Mouse (Mus musculus): Measurements from ENCODE around the gene Psmb11. TPM values are rescaled to one million over a fixed set of nuclear protein-coding genes. Genes with fewer than 3 reads are reported as not detected.

Psmb11 gene
- polyA plus RNA-seq, 1 experiment from 2014 or later = not detected

DNA sequence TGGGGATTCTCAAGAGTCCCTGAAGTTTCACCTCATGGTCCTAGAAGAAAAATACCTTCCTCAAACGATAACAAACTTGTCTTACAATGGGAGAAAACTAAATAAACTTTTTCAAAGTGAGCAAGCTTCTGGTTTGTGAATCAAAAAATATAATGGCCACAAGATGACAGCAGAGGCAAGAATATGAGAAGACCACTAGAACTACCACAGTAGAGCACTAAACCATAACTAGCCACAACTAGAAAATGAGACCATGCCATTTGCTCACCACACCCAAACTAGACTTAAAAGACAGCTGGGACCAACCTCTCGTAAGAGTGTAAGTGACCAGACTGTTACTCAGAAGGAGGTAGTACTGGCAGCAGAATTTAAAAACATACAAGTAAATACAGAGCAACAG lies 38.8 kb downstream of the Psmb11 start:
- Histone ChIP-seq H3K9me3 (ENCODE audit: control insufficient read depth, low read length) (no peaks in the 10 kb centered on the region), H3K9ac (replicated peaks; ENCODE audit: low read depth, low read length) (no peak overlapping the region), H3K27me3 (replicated peaks; ENCODE audit: control insufficient read depth, insufficient read depth, low read length) (no peaks in the 10 kb centered on the region), H3K27ac (ENCODE audit: low read length) (no peak overlapping the region), H3K4me2 (ENCODE audit: low read length) (no peak overlapping the region), H3K4me3 (replicated peaks; ENCODE audit: low read length) (no peak overlapping the region), H3K4me1 (replicated peaks; ENCODE audit: control insufficient read depth, insufficient read depth, low read length) (no peaks in the 10 kb centered on the region), H3K36me3 (ENCODE audit: control insufficient read depth, insufficient read depth) (peaks cover 58% of the 10 kb centered on the region)
- ATAC-seq = no peak
- 96% methylated on average over 2 of the region's 2 CpGs for WGBS

DNA sequence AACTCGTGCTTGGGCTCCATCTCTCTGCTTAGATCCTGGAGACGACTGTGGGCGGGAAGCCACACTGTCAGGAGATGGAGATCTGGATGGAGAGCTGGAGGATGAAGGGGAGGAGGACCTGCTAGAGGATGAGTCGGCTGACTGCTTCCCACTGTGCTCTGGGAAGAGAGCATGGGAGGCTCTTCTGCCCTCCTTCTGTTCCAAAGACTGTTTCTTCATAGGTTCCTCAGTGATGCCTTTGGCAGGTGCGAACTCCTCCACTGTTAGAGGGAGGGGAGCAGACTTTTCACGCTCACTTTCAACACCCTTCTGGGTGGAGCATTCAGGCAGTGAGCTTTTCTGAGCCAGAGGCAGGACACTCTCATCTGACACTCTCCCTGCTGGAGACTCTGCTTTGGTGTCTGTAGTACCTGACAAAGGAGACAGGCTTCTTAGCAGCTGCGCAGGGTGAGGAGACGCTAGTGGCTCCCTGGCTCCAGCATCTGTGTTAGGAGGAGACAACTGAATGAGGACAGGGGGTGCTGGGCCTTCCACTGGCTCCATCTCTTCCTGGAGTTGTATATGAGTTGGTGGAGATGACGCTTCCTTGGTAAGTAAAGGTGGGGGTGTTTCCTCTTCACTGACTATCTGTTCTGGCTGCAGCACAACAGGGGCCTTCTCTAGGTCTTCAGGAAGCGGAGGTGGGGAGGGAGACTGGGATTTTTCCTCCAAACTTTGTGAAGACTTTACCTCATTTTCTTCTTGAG lies 43.4 kb downstream of the Psmb11 start:
- ATAC-seq = no peak
- Histone ChIP-seq H3K27me3 (replicated peaks; ENCODE audit: control insufficient read depth, insufficient read depth, low read length) (no peaks in the 10 kb centered on the region), H3K27ac (ENCODE audit: low read length) (no peak overlapping the region), H3K9ac (replicated peaks; ENCODE audit: low read depth, low read length) (no peak overlapping the region), H3K4me2 (ENCODE audit: low read length) (no peak overlapping the region), H3K9me3 (ENCODE audit: control insufficient read depth, low read length) (no peaks in the 10 kb centered on the region), H3K4me3 (replicated peaks; ENCODE audit: low read length) (no peak overlapping the region), H3K4me1 (replicated peaks; ENCODE audit: control insufficient read depth, insufficient read depth, low read length) (no peaks in the 10 kb centered on the region), H3K36me3 (ENCODE audit: control insufficient read depth, insufficient read depth) (peaks cover 64% of the 10 kb centered on the region)
- WGBS = 89% methylated on average over 10 of the region's 10 CpGs

DNA sequence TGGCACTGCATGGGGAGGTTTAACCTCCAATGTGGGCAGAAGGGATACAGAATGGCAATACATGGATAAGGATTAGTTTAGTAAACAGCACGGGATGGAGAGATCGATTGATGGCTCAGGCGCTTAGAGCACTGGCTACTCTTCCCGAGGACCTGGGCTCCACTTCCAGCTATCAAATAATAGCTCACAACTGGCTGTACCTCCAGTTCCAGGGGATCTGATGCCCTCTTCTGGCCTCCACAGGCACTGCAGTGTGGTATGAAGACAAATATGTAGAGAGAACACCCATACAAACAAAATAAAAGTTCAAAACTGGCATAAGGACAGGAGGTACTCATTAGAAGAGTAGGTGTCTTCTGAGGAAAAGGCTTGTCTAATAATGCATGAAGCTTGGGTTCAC lies 48.1 kb downstream of the Psmb11 start:
- H3K9me3 ChIP-seq (ENCODE audit: control insufficient read depth, low read length) = no peaks in the 10 kb centered on the region
- H3K27me3 ChIP-seq (replicated peaks; ENCODE audit: control insufficient read depth, insufficient read depth, low read length) = no peaks in the 10 kb centered on the region
- H3K36me3 ChIP-seq (ENCODE audit: control insufficient read depth, insufficient read depth) = peaks cover 38% of the 10 kb centered on the region
- no peaks in the 10 kb centered on the region for H3K4me1 ChIP-seq (replicated peaks; ENCODE audit: control insufficient read depth, insufficient read depth, low read length)
- no peak overlapping the region for H3K4me2 ChIP-seq (ENCODE audit: low read length)
- no peak overlapping the region for H3K4me3 ChIP-seq (replicated peaks; ENCODE audit: low read length)
- no peak overlapping the region for H3K9ac ChIP-seq (replicated peaks; ENCODE audit: low read depth, low read length)
- ATAC-seq = no peak
- 77% methylated on average over 4 of the region's 4 CpGs for WGBS
- H3K27ac ChIP-seq (ENCODE audit: low read length) = no peak overlapping the region

DNA sequence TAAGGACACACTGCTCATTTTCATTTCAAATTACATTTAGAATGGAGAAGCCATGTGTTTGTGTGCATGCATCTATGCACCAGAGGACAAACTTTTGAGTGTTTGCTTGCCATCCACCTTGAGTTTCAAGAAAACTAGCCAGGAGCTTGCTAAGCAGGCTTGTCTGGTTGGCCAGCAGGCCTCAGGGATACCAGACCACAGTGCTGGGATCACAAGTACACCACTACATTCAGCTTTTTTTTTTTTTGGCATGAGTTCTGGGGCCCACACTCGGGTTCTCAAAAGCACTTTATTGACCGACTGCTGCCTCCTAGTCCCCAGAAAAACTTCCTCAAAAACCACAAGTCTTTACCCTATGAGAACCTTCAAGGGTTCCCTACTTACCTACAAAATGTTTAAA lies 53.1 kb downstream of the Psmb11 start:
- Histone ChIP-seq H3K27me3 (replicated peaks; ENCODE audit: control insufficient read depth, insufficient read depth, low read length) (no peaks in the 10 kb centered on the region), H3K4me1 (replicated peaks; ENCODE audit: control insufficient read depth, insufficient read depth, low read length) (no peaks in the 10 kb centered on the region), H3K4me2 (ENCODE audit: low read length) (no peak overlapping the region), H3K4me3 (replicated peaks; ENCODE audit: low read length) (no peak overlapping the region), H3K27ac (ENCODE audit: low read length) (no peak overlapping the region), H3K9me3 (ENCODE audit: control insufficient read depth, low read length) (no peaks in the 10 kb centered on the region), H3K9ac (replicated peaks; ENCODE audit: low read depth, low read length) (no peak overlapping the region), H3K36me3 (ENCODE audit: control insufficient read depth, insufficient read depth) (peaks cover 26% of the 10 kb centered on the region)
- 68% methylated on average over 2 of the region's 2 CpGs for WGBS
- ATAC-seq = no peak

DNA sequence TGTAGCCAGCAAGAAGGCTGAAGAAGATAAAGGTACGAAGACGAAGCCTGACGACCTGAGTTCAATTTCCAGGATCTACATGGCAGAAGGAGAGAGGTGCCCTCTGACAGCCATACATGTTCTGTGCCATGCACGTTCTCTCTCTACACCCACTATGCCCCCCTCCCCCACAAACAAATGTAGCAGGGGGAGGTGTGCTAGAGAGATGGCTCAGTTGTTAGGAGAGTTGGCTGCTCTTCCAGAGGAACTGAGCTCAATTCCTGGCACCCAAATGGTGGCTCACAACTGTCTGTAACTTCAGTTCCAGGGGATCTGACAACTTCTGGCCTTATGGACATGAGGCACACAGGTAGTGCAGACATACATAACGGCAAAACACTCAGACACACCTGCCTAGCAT lies 55.1 kb downstream of the Psmb11 start:
- Histone ChIP-seq H3K27ac (ENCODE audit: low read length) (no peak overlapping the region), H3K9me3 (ENCODE audit: control insufficient read depth, low read length) (no peaks in the 10 kb centered on the region), H3K4me3 (replicated peaks; ENCODE audit: low read length) (no peak overlapping the region), H3K4me2 (ENCODE audit: low read length) (no peak overlapping the region), H3K9ac (replicated peaks; ENCODE audit: low read depth, low read length) (no peak overlapping the region), H3K36me3 (ENCODE audit: control insufficient read depth, insufficient read depth) (peaks cover 24% of the 10 kb centered on the region), H3K4me1 (replicated peaks; ENCODE audit: control insufficient read depth, insufficient read depth, low read length) (no peaks in the 10 kb centered on the region), H3K27me3 (replicated peaks; ENCODE audit: control insufficient read depth, insufficient read depth, low read length) (no peaks in the 10 kb centered on the region)
- ATAC-seq = no peak
- WGBS = 84% methylated on average over 5 of the region's 5 CpGs

DNA sequence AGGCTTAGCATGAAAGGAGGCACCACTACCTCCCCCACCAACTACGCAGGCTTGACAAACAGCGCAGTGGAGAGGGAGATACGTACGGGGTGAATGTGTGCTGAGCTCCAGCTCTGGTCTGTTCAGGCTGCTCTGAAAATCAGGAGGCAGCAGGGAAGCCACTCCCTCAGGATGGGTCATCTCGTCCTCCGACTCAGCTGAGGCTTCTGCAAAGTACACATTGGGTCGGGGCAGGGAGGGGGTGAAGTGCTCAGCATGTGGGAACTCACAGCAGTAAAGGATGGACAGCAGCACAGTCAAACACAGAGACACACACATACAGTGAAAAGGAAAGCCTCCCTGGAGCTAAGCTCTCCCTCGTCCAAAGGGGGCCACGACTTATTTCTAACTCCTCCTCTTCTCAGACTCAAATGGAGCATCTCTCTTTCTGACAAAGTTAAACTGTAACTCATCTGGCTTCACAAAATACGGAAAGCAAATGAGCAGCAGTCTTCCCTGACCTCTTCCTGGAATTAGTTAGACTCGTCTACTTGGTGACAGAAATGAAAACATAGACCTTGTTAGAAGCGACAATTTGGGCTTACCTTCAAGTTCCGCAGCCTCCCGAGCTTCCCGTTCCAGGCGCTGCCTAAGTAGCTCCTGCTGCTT lies 57.5 kb downstream of the Psmb11 start:
- Histone ChIP-seq H3K4me2 (ENCODE audit: low read length) (no peak overlapping the region), H3K9me3 (ENCODE audit: control insufficient read depth, low read length) (no peaks in the 10 kb centered on the region), H3K4me3 (replicated peaks; ENCODE audit: low read length) (no peak overlapping the region), H3K9ac (replicated peaks; ENCODE audit: low read depth, low read length) (no peak overlapping the region), H3K4me1 (replicated peaks; ENCODE audit: control insufficient read depth, insufficient read depth, low read length) (0 out of 2 replicates have a peak, but pooled peaks cover 2% of the 10 kb centered on the region), H3K36me3 (ENCODE audit: control insufficient read depth, insufficient read depth) (peaks cover 17% of the 10 kb centered on the region), H3K27ac (ENCODE audit: low read length) (no peak overlapping the region), H3K27me3 (replicated peaks; ENCODE audit: control insufficient read depth, insufficient read depth, low read length) (no peaks in the 10 kb centered on the region)
- whole genome bisulfite sequencing = 89% methylated on average over 16 of the region's 16 CpGs
- ATAC-seq = no peak

MicroRNAs encoded within 50 kb of the gene (microRNA counts, 519-probe panel; counts per million panel counts)
- microRNA mmu-miR-686 = not detected

Small RNAs within 50 kb of the gene (microRNA-seq; reads per million reads assigned to microRNA genes)
- gene Mir686 (not detected), gene Mir6948 (not detected)

Other genes starting within 250 kb of the Psmb11 start
- gene Slc7a7, start 203.7 kb upstream of the Psmb11 start, polyA plus RNA-seq (2015; fragmentation: Nextera tagmentation; extraction: Ambion mirVana) = 3.9 and 4.9 TPM in 2 replicates
- gene Mrpl52, start 194.5 kb upstream of the Psmb11 start, polyA plus RNA-seq (2015; fragmentation: Nextera tagmentation; extraction: Ambion mirVana) = 229 and 239 TPM in 2 replicates
- 49.4 and 62.3 TPM in 2 replicates for gene Mmp14, start 189.8 kb upstream of the Psmb11 start, polyA plus RNA-seq (2015; fragmentation: Nextera tagmentation; extraction: Ambion mirVana)
- 30.8 and 34.3 TPM in 2 replicates for gene Lrp10, start 157.3 kb upstream of the Psmb11 start, polyA plus RNA-seq (2015; fragmentation: Nextera tagmentation; extraction: Ambion mirVana)
- gene Rem2, start 145.3 kb upstream of the Psmb11 start, polyA plus RNA-seq (2015; fragmentation: Nextera tagmentation; extraction: Ambion mirVana) = 21.0 and 27.7 TPM in 2 replicates
- 105 and 108 TPM in 2 replicates for gene Prmt5, start 103.9 kb upstream of the Psmb11 start, polyA plus RNA-seq (2015; fragmentation: Nextera tagmentation; extraction: Ambion mirVana)
- gene Haus4, start 66.8 kb upstream of the Psmb11 start, polyA plus RNA-seq (2015; fragmentation: Nextera tagmentation; extraction: Ambion mirVana) = 25.9 and 29.2 TPM in 2 replicates
- gene Ajuba, start 43.9 kb upstream of the Psmb11 start, polyA plus RNA-seq (2015; fragmentation: Nextera tagmentation; extraction: Ambion mirVana) = 8.1 and 8.2 TPM in 2 replicates
- gene 4931414P19Rik, start 15.4 kb upstream of the Psmb11 start, polyA plus RNA-seq (2015; fragmentation: Nextera tagmentation; extraction: Ambion mirVana) = 6.9 and 8.3 TPM in 2 replicates
- gene Psmb5, start 3.4 kb upstream of the Psmb11 start, polyA plus RNA-seq (2015; fragmentation: Nextera tagmentation; extraction: Ambion mirVana) = 399 and 428 TPM in 2 replicates
- gene Gm17606, start 19.5 kb downstream of the Psmb11 start, polyA plus RNA-seq (2015; fragmentation: Nextera tagmentation; extraction: Ambion mirVana) = 1.4 TPM in 1 of 2 replicates, not detected in the other
- 5.1 and 8.1 TPM in 2 replicates for gene Cdh24, start 19.9 kb downstream of the Psmb11 start, polyA plus RNA-seq (2015; fragmentation: Nextera tagmentation; extraction: Ambion mirVana)
- 72.8 and 76.3 TPM in 2 replicates for gene 1700123O20Rik, start 64.8 kb downstream of the Psmb11 start, polyA plus RNA-seq (2015; fragmentation: Nextera tagmentation; extraction: Ambion mirVana)
- gene Acin1, start 65.5 kb downstream of the Psmb11 start, polyA plus RNA-seq (2015; fragmentation: Nextera tagmentation; extraction: Ambion mirVana) = 141 and 150 TPM in 2 replicates
- gene Gm29776, start 77.4 kb downstream of the Psmb11 start, polyA plus RNA-seq (2015; fragmentation: Nextera tagmentation; extraction: Ambion mirVana) = 0.14 and 0.16 TPM in 2 replicates
- gene Cebpe, start 90.7 kb downstream of the Psmb11 start, polyA plus RNA-seq (2015; fragmentation: Nextera tagmentation; extraction: Ambion mirVana) = not detected in 2 replicates
- 8.7 and 8.9 TPM in 2 replicates for gene Slc7a8, start 160.5 kb downstream of the Psmb11 start, polyA plus RNA-seq (2015; fragmentation: Nextera tagmentation; extraction: Ambion mirVana)
- not detected in 2 replicates for gene Rnf212b, start 192.7 kb downstream of the Psmb11 start, polyA plus RNA-seq (2015; fragmentation: Nextera tagmentation; extraction: Ambion mirVana)
- 12.1 and 13.4 TPM in 2 replicates for gene Homez, start 249.5 kb downstream of the Psmb11 start, polyA plus RNA-seq (2015; fragmentation: Nextera tagmentation; extraction: Ambion mirVana)

Data from forebrain, embryonic 16.5 days (tissue).